Mouse (Mus musculus) gastrocnemius, adult 8-10 months (tissue): ENCODE data around the gene Klhl15. TPM values are rescaled to one million over a fixed set of nuclear protein-coding genes. Genes with fewer than 3 reads are reported as not detected.
"Not testable (repeated sequence)": the region's sequence is repeated elsewhere in the genome, so short reads cannot be mapped to it uniquely, and the experiment has no call there.

Experiments used
- DNase-seq, 2 experiments: peaks; one replicate each; pipeline ENCODE4 v3.0.0; 2022; ENCODE audit warnings: low spot score in 2 of 2
- microRNA-seq: library from miRNA; unstranded; fragments of <30 nt; microRNA quantifications from one replicate; pipeline ENCODE4 v1.2.0, GENCODE M21; 2022
- total RNA-seq, 4 experiments: library from RNA; stranded (reverse); gene quantifications; 2 replicates each; pipeline ENCODE4 v1.2.4; 2022

Klhl15 gene
- 1 to 10 TPM; 4.6 to 5.4 (median 4.7) TPM for total RNA-seq

GRCm38 (mm10) chrX:94234532-94235189 lies at the start of gene Klhl15:
Gene Klhl15 (plus strand): TSS chrX:94234599.
- DNase-seq = peak; percentile 61 to 75

- DNase-seq = no peak
These were observed 49.2 kb upstream of the Klhl15 start for GRCm38 (mm10) chrX:94185156-94185555.

- not testable (repeated sequence) for DNase-seq
These were observed 40.5 kb upstream of the Klhl15 start for GRCm38 (mm10) chrX:94193901-94194300.

- peak in 1 of 2 experiments; percentile 29 for DNase-seq
These were observed 36.6 kb upstream of the Klhl15 start for GRCm38 (mm10) chrX:94197789-94198188.

GRCm38 (mm10) chrX:94212264-94212596 lies 22.2 kb upstream of the Klhl15 start:
- DNase-seq = no peak

- DNase-seq = peak; percentile 60 to 84
These were observed 21.6 kb upstream of the Klhl15 start, which contains the start of gene Eif2s3x for GRCm38 (mm10) chrX:94212597-94213321. Gene Eif2s3x (minus strand): TSS chrX:94212862.

GRCm38 (mm10) chrX:94213384-94213783 lies 21.0 kb upstream of the Klhl15 start:
- DNase-seq = no peak

GRCm38 (mm10) chrX:94233432-94233831 lies 967 bp upstream of the Klhl15 start:
- DNase-seq = no peak

- DNase-seq = no peak
These were observed 365 bp upstream of the Klhl15 start for GRCm38 (mm10) chrX:94233936-94234531.

- peak in 1 of 2 experiments; percentile 4 for DNase-seq
These were observed 774 bp downstream of the Klhl15 start for GRCm38 (mm10) chrX:94235190-94235555.

GRCm38 (mm10) chrX:94235601-94236000 lies 1.2 kb downstream of the Klhl15 start:
- no peak for DNase-seq

- no peak for DNase-seq
These were observed 54.5 kb downstream of the Klhl15 start for GRCm38 (mm10) chrX:94288923-94289322.

GRCm38 (mm10) chrX:94302928-94303327 lies 68.5 kb downstream of the Klhl15 start:
- no peak for DNase-seq

GRCm38 (mm10) chrX:94321036-94321902 lies 86.9 kb downstream of the Klhl15 start:
- no peak for DNase-seq

Small RNAs within 50 kb of the gene (microRNA-seq; reads per million reads assigned to microRNA genes)
- gene Mir7673 = not detected

Other genes starting within 250 kb of the Klhl15 start
- gene Zfx, start 110.9 kb upstream of the Klhl15 start, total RNA-seq = 10 to 100 TPM; 18.5 to 21.5 (median 19.0) TPM
- gene Eif2s3x, start 21.7 kb upstream of the Klhl15 start, total RNA-seq = 100 to 1,000 TPM in 2 of 4 experiments, 10 to 100 TPM in 2; 79.7 to 155 (median 99.2) TPM
- not detected for gene Fam90a1b, start 132.2 kb downstream of the Klhl15 start, total RNA-seq
- 100 to 1,000 TPM; 167 to 199 (median 180) TPM for gene Apoo, start 132.5 kb downstream of the Klhl15 start, total RNA-seq